10 mouse cellular contexts compared by ENCODE assay signal in the genomic region with DNA sequence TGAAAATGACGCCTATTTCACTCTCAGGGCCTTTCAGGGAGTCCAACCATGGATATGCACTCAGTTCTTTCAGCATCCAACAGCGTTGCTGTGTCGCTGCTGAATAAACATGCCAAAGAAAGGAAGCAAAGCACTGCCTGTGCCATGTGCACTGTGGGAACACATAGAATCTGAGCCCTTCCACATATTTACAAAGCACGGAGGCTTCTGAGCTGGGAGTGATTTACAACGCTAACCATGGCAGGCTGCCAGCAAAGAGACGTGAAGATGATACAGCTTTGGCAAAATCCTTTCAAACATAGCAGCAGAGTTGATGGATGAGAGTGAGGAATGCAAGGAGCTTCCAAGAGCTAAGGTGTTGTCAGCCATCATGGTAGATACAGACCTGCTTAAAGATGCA.
A peak's percentile ranks its signal among the peaks of the same experiment; 100 is the strongest.
DNase-seq lines count a peak whose midpoint lies in the region; ATAC-seq and TF ChIP-seq lines count a peak whose summit lies in the region.
"Had no signal": no experiment of that assay in that cellular context is flagged by ENCODE, and none has a peak within 500 bp of the region (broad histone marks: within the 10 kb centered on the region; RNA-seq: fewer than 3 reads in every experiment).

No protein-coding gene starts in this region.

- peak; percentile 8 to 9 for DNase-seq in lung, adult 18-20 months
- no peak for DNase-seq in lung, adult 2 months
- DNase-seq in brain, embryonic 14.5 days (ENCODE audit: low read depth), result peak; percentile 81
- peak; percentile 29 to 68 for DNase-seq in layer of hippocampus, adult 18-20 months (ENCODE audit: low spot score in 2 of 2)
- DNase-seq in heart, adult 9 months (ENCODE audit: low spot score in 2 of 2), result no peak
- no peak for DNase-seq in heart, embryonic 10.5 days (ENCODE audit: low spot score)
- DNase-seq in Muller cell, postnatal 12 days (ENCODE audit: inconsistent ontology term), result no peak

- ATAC-seq in neural tube, embryonic 13.5 days (ENCODE audit: low read depth), result peak; percentile 61; the same call in 1 of the 2 replicates

- WGBS in lung, adult 2 months, result 26% methylated on average over 6 of the region's 6 CpGs
- 57% methylated on average over 6 of the region's 6 CpGs for WGBS in neural tube, embryonic 13.5 days
- WGBS in heart, embryonic 10.5 days, result 76% methylated on average over 6 of the region's 6 CpGs

- no peaks in the 10 kb centered on the region for H3K36me3 ChIP-seq in neural tube, embryonic 13.5 days
- H3K36me3 ChIP-seq in heart, embryonic 10.5 days, result no peaks in the 10 kb centered on the region
- H3K36me3 ChIP-seq: limb, embryonic 12.5 days had no signal

- no peak for TF ChIP-seq CTCF in lung, adult 2 months (IDR thresholded peaks at IDR 0.05; ENCODE audit: insufficient read depth, low read length)
- TF ChIP-seq CTCF in brain, embryonic 14.5 days (IDR thresholded peaks at IDR 0.05; ENCODE audit: borderline replicate concordance, extremely low read depth, insufficient read depth, insufficient read length), result no peak

- no peak overlapping the region for H3K4me3 ChIP-seq in lung, adult 2 months (replicated peaks; ENCODE audit: extremely low read depth, low read depth, low read length)
- no peak overlapping the region for H3K4me3 ChIP-seq in neural tube, embryonic 13.5 days
- no peak overlapping the region for H3K4me3 ChIP-seq in heart, embryonic 10.5 days
- H3K4me3 ChIP-seq: erythroblast, embryonic 14.5 days; limb, embryonic 12.5 days had no signal

- no peak for TF ChIP-seq POLR2A in lung, adult 2 months (IDR thresholded peaks at IDR 0.05; ENCODE audit: borderline replicate concordance, extremely low read depth, low read depth, low read length)
- TF ChIP-seq POLR2A in brain, embryonic 14.5 days (IDR thresholded peaks at IDR 0.05; ENCODE audit: borderline replicate concordance, extremely low read depth, insufficient read depth, insufficient read length, poor library complexity, severe bottlenecking), result no peak

- H3K9me3 ChIP-seq in neural tube, embryonic 13.5 days, result no peaks in the 10 kb centered on the region
- no peaks in the 10 kb centered on the region for H3K9me3 ChIP-seq in heart, embryonic 10.5 days
- H3K9me3 ChIP-seq: limb, embryonic 12.5 days had no signal

- no peak overlapping the region for H3K9ac ChIP-seq in neural tube, embryonic 13.5 days
- H3K9ac ChIP-seq: limb, embryonic 12.5 days had no signal

- H3K27me3 ChIP-seq in neural tube, embryonic 13.5 days, result no peaks in the 10 kb centered on the region
- H3K27me3 ChIP-seq in heart, embryonic 10.5 days (ENCODE audit: insufficient read depth, poor library complexity, severe bottlenecking), result no peaks in the 10 kb centered on the region
- H3K27me3 ChIP-seq: limb, embryonic 12.5 days had no signal

- H3K4me1 ChIP-seq in lung, adult 2 months (ENCODE audit: control insufficient read depth, insufficient read depth, low read length), result no peaks in the 10 kb centered on the region
- H3K4me1 ChIP-seq in neural tube, embryonic 13.5 days (replicated peaks), result peaks cover 12% of the 10 kb centered on the region
- no peaks in the 10 kb centered on the region for H3K4me1 ChIP-seq in heart, embryonic 10.5 days
- H3K4me1 ChIP-seq: limb, embryonic 12.5 days had no signal

- no peak overlapping the region for H3K4me2 ChIP-seq in neural tube, embryonic 13.5 days
- H3K4me2 ChIP-seq: limb, embryonic 12.5 days had no signal

- H3K27ac ChIP-seq in neural tube, embryonic 13.5 days (replicated peaks), result 0 out of 2 replicates have a peak overlapping the region, but pooled peaks have one; percentile 9
- no peak overlapping the region for H3K27ac ChIP-seq in heart, embryonic 10.5 days
- H3K27ac ChIP-seq: limb, embryonic 12.5 days had no signal

Comparison
In these comparisons a context has a peak if more than half of its experiments do, and no peak if none do; other contexts are left out.
1. DNase-seq: peak in lung, adult 18-20 months (2 of 2), brain, embryonic 14.5 days (single experiment) and layer of hippocampus, adult 18-20 months (2 of 2); none in lung, adult 2 months (single experiment), heart, adult 9 months (0 of 2), heart, embryonic 10.5 days (single experiment) and Muller cell, postnatal 12 days (single experiment).